Mouse (Mus musculus): ENCODE measurements around the gene S100a11. TPM values are rescaled to one million over a fixed set of nuclear protein-coding genes. Genes with fewer than 3 reads are reported as not detected.

S100a11 gene
- polyA plus RNA-seq, 1 experiment from 2014 or later, result 880 TPM

DNA sequence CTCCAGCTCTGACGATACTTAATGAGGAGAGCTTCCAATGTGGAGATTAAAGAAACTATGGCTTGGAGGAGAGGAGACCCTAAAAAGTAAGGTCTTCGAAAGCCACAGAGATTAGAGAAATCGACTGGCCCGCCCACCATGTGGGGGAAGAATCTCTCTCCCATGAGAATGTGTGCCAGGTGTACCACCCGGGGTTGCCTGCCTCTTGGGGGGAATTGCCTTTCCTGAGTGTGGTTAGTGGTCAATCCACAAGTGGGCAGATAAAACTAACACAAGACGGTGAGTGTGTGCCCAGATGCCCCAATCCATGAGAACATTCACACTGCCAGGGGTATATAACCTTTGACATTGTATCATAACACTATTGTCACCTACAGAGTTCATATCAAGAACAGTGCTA is 47.4 kb downstream of the S100a11 start:
- H3K27ac ChIP-seq, result no peak overlapping the region
- WGBS, result 86% methylated on average over 6 of the region's 6 CpGs
- no peak overlapping the region for H3K4me2 ChIP-seq (replicated peaks)
- no peaks in the 10 kb centered on the region for H3K9me3 ChIP-seq
- H3K27me3 ChIP-seq, result no peaks in the 10 kb centered on the region
- no peak for ATAC-seq (ENCODE audit: insufficient number of reproducible peaks, insufficient read depth, low FRiP score, low TSS enrichment)
- H3K9ac ChIP-seq, result no peak overlapping the region
- H3K36me3 ChIP-seq, result peaks cover 6% of the 10 kb centered on the region; the same call in 1 of the 2 replicates
- H3K4me1 ChIP-seq, result peaks cover 14% of the 10 kb centered on the region; the same call in 1 of the 2 replicates
- no peak overlapping the region for H3K4me3 ChIP-seq

- Histone ChIP-seq H3K4me2 (replicated peaks) (no peak overlapping the region), H3K27ac (peak overlapping the region; percentile 72)
These were observed 48.2 kb downstream of the S100a11 start for GRCm38 (mm10) chr3:93568428-93569040.

GRCm38 (mm10) chr3:93569046-93569445 is 48.8 kb downstream of the S100a11 start:
- H3K4me2 ChIP-seq (replicated peaks), result no peak overlapping the region
- H3K27me3 ChIP-seq, result no peaks in the 10 kb centered on the region
- WGBS, result 47% methylated on average over 2 of the region's 2 CpGs
- no peak overlapping the region for H3K9ac ChIP-seq
- no peak for ATAC-seq (ENCODE audit: insufficient number of reproducible peaks, insufficient read depth, low FRiP score, low TSS enrichment)
- H3K9me3 ChIP-seq, result no peaks in the 10 kb centered on the region
- H3K27ac ChIP-seq, result peak overlapping the region; percentile 72
- no peak overlapping the region for H3K4me3 ChIP-seq
- no peaks in the 10 kb centered on the region for H3K36me3 ChIP-seq
- peaks cover 14% of the 10 kb centered on the region; the same call in 1 of the 2 replicates for H3K4me1 ChIP-seq

More at GRCm38 (mm10) chr3:93568428-93569040, 48.2 kb downstream of the S100a11 start:
- 51% methylated on average over 7 of the region's 7 CpGs for WGBS
- 0 out of 2 replicates have a peak, but pooled peaks have one; percentile 35 for ATAC-seq (ENCODE audit: insufficient number of reproducible peaks, insufficient read depth, low FRiP score, low TSS enrichment)
- Histone ChIP-seq H3K36me3 (no peaks in the 10 kb centered on the region), H3K9ac (no peak overlapping the region), H3K27me3 (no peaks in the 10 kb centered on the region), H3K9me3 (no peaks in the 10 kb centered on the region), H3K4me3 (no peak overlapping the region), H3K4me1 (peaks cover 14% of the 10 kb centered on the region; the same call in 1 of the 2 replicates)

- peaks cover 14% of the 10 kb centered on the region; the same call in 1 of the 2 replicates for H3K4me1 ChIP-seq
- H3K9ac ChIP-seq, result no peak overlapping the region
- no peak for ATAC-seq (ENCODE audit: insufficient number of reproducible peaks, insufficient read depth, low FRiP score, low TSS enrichment)
- WGBS, result 73% methylated on average over 5 of the region's 5 CpGs
- H3K27me3 ChIP-seq, result no peaks in the 10 kb centered on the region
- no peak overlapping the region for H3K27ac ChIP-seq
- no peak overlapping the region for H3K4me2 ChIP-seq (replicated peaks)
- H3K4me3 ChIP-seq, result no peak overlapping the region
- no peaks in the 10 kb centered on the region for H3K9me3 ChIP-seq
- H3K36me3 ChIP-seq, result no peaks in the 10 kb centered on the region
These were observed 51.9 kb downstream of the S100a11 start for GRCm38 (mm10) chr3:93572058-93572791.

Other genes starting within 250 kb of the S100a11 start
- gene Flg, start 247.0 kb upstream of the S100a11 start, polyA plus RNA-seq (2016; fragmentation: Nextera tagmentation; extraction: Ambion mirVana), result not detected in 2 replicates
- not detected in 2 replicates for gene Hrnr, start 200.7 kb upstream of the S100a11 start, polyA plus RNA-seq (2016; fragmentation: Nextera tagmentation; extraction: Ambion mirVana)
- gene Rptn, start 126.8 kb upstream of the S100a11 start, polyA plus RNA-seq (2016; fragmentation: Nextera tagmentation; extraction: Ambion mirVana), result not detected in 2 replicates
- gene Tchh, start 78.2 kb upstream of the S100a11 start, polyA plus RNA-seq (2016; fragmentation: Nextera tagmentation; extraction: Ambion mirVana), result 0.65 and 0.76 TPM in 2 replicates
- not detected in 2 replicates for gene Tchhl1, start 51.7 kb upstream of the S100a11 start, polyA plus RNA-seq (2016; fragmentation: Nextera tagmentation; extraction: Ambion mirVana)
- 379 and 392 TPM in 2 replicates for gene S100a10, start 34.6 kb downstream of the S100a11 start, polyA plus RNA-seq (2016; fragmentation: Nextera tagmentation; extraction: Ambion mirVana)
- gene Tdpoz2, start 132.2 kb downstream of the S100a11 start, polyA plus RNA-seq (2016; fragmentation: Nextera tagmentation; extraction: Ambion mirVana), result not detected in 2 replicates
- gene Tdpoz1, start 155.8 kb downstream of the S100a11 start, polyA plus RNA-seq (2016; fragmentation: Nextera tagmentation; extraction: Ambion mirVana), result not detected in 2 replicates
- gene Gm37596, start 172.6 kb downstream of the S100a11 start, polyA plus RNA-seq (2016; fragmentation: Nextera tagmentation; extraction: Ambion mirVana), result not detected in 2 replicates